Mouse (Mus musculus): ENCODE results near the gene Myo15. TPM values are rescaled to one million over a fixed set of nuclear protein-coding genes. Genes with fewer than 3 reads are reported as not detected.

Myo15 gene
- total and polyA plus RNA-seq, 3 experiments, result 0.04 to 0.07 TPM; not detected in 1

- peaks cover 0 to 8% of the 10 kb centered on the region in 2 experiments; a peak in 2 of 4 replicates for H3K36me3 ChIP-seq (ENCODE audit: control insufficient read depth in 1 of 2, insufficient read depth in 2 of 2, low read length in 2 of 2)
- no peaks in the 10 kb centered on the region for H3K4me1 ChIP-seq (ENCODE audit: control insufficient read depth in 1 of 2, insufficient read depth in 2 of 2, low read length in 2 of 2)
- H3K9ac ChIP-seq (ENCODE audit: control insufficient read depth, low read depth, low read length, poor library complexity, severe bottlenecking), result no peak overlapping the region
- no peaks in the 10 kb centered on the region for H3K79me2 ChIP-seq (ENCODE audit: control insufficient read depth, insufficient read depth, low read length, poor library complexity)
- DNase-seq (ENCODE audit: low read depth, low spot score), result no peak
- no peaks in the 10 kb centered on the region for H3K27me3 ChIP-seq (ENCODE audit: control insufficient read depth in 1 of 2, insufficient read depth in 2 of 2, low read length in 2 of 2)
- H3K4me3 ChIP-seq (ENCODE audit: control insufficient read depth in 1 of 2, insufficient read depth in 1 of 2, low read depth in 2 of 2, low read length in 2 of 2), result no peak overlapping the region
- TF ChIP-seq CHD2 (IDR thresholded peaks at IDR 0.05; ENCODE audit: low read length), result no peak
- TF ChIP-seq KAT2A (conservative IDR thresholded peaks at IDR 0.05; ENCODE audit: low read depth, low read length), result no peak
- TF ChIP-seq JUND (IDR thresholded peaks at IDR 0.05; ENCODE audit: low read depth, low read length), result no peak
- TF ChIP-seq GABPA (IDR thresholded peaks at IDR 0.05; ENCODE audit: low read depth, low read length), result no peak
- TF ChIP-seq TCF12 (IDR thresholded peaks at IDR 0.05; ENCODE audit: low read depth, low read length), result no peak
- no peak for TF ChIP-seq GATA1 (IDR thresholded peaks at IDR 0.05; ENCODE audit: low read depth, low read length)
- no peak for TF ChIP-seq RCOR1 (IDR thresholded peaks at IDR 0.05; ENCODE audit: low read depth, low read length)
- no peak for TF ChIP-seq RAD21 (IDR thresholded peaks at IDR 0.05; ENCODE audit: low read depth, low read length)
- TF ChIP-seq ELF1 (IDR thresholded peaks at IDR 0.05; ENCODE audit: low read depth, low read length), result no peak
- no peak for TF ChIP-seq BHLHE40 (IDR thresholded peaks at IDR 0.05; ENCODE audit: borderline replicate concordance, low read depth, low read length)
- no peak for TF ChIP-seq USF1 (IDR thresholded peaks at IDR 0.05; ENCODE audit: low read depth, low read length)
- TF ChIP-seq TAL1 (IDR thresholded peaks at IDR 0.05; ENCODE audit: low read length), result no peak
- TF ChIP-seq E2F4 (IDR thresholded peaks at IDR 0.05; ENCODE audit: borderline replicate concordance, low read depth, low read length), result no peak
- no peak for TF ChIP-seq UBTF (IDR thresholded peaks at IDR 0.05; ENCODE audit: borderline replicate concordance, insufficient read depth, low read depth, low read length)
- no peak for TF ChIP-seq HCFC1 (IDR thresholded peaks at IDR 0.05; ENCODE audit: low read depth, low read length)
- no peak overlapping the region for H3K27ac ChIP-seq (ENCODE audit: control insufficient read depth, low read depth, low read length)
- no peaks in the 10 kb centered on the region for H3K9me3 ChIP-seq (replicated peaks; ENCODE audit: insufficient read depth, low read length)
Measured at GRCm38 (mm10) chr11:60444007-60444406, 25.1 kb upstream of the Myo15 start.

GRCm38 (mm10) chr11:60454080-60454744, 14.9 kb upstream of the Myo15 start, which contains the start of gene Drg2:
Drg2 (plus strand) TSS chr11:60454591.
- no peaks in the 10 kb centered on the region for H3K27me3 ChIP-seq (ENCODE audit: control insufficient read depth in 1 of 2, insufficient read depth in 2 of 2, low read length in 2 of 2)
- H3K79me2 ChIP-seq (ENCODE audit: control insufficient read depth, insufficient read depth, low read length, poor library complexity), result peaks cover 16% of the 10 kb centered on the region
- peak within 1 kb of the TSS; percentile 71 to 90 for H3K4me3 ChIP-seq (ENCODE audit: control insufficient read depth in 1 of 2, insufficient read depth in 1 of 2, low read depth in 2 of 2, low read length in 2 of 2)
- no peaks in the 10 kb centered on the region for H3K9me3 ChIP-seq (replicated peaks; ENCODE audit: insufficient read depth, low read length)
- H3K27ac ChIP-seq (ENCODE audit: control insufficient read depth, low read depth, low read length), result peak within 1 kb of the TSS; percentile 73
- H3K36me3 ChIP-seq (ENCODE audit: control insufficient read depth in 1 of 2, insufficient read depth in 2 of 2, low read length in 2 of 2), result peaks cover 3 to 10% of the 10 kb centered on the region in 2 experiments; a peak in 2 of 4 replicates
- peak; percentile 99 for DNase-seq (ENCODE audit: low read depth, low spot score)
- H3K4me1 ChIP-seq (ENCODE audit: control insufficient read depth in 1 of 2, insufficient read depth in 2 of 2, low read length in 2 of 2), result peaks cover 0 to 12% of the 10 kb centered on the region in 2 experiments; a peak in 3 of 4 replicates
- peak within 1 kb of the TSS; percentile 87 for H3K9ac ChIP-seq (ENCODE audit: control insufficient read depth, low read depth, low read length, poor library complexity, severe bottlenecking)
- TF ChIP-seq POLR2A (IDR thresholded peaks at IDR 0.05; ENCODE audit: control insufficient read depth in 1 of 2, insufficient read depth in 1 of 2, low read depth in 1 of 2, low read length in 2 of 2, poor library complexity in 1 of 2) (peak; percentile 77 to 99), POLR2AphosphoS5 (IDR thresholded peaks at IDR 0.05; ENCODE audit: borderline replicate concordance, low read depth, low read length) (no peak), POLR2AphosphoS2 (IDR thresholded peaks at IDR 0.05; ENCODE audit: low read length) (peak; percentile 98), ZC3H11A (IDR thresholded peaks at IDR 0.05; ENCODE audit: low read depth, low read length) (no peak), TAL1 (IDR thresholded peaks at IDR 0.05; ENCODE audit: low read length) (no peak), USF1 (IDR thresholded peaks at IDR 0.05; ENCODE audit: low read depth, low read length) (peak; percentile 78), CHD1 (IDR thresholded peaks at IDR 0.05; ENCODE audit: low read depth, low read length) (0 out of 2 replicates have a peak, but pooled peaks have one; percentile 17), KAT2A (conservative IDR thresholded peaks at IDR 0.05; ENCODE audit: low read depth, low read length) (peak; percentile 74), EP300 (IDR thresholded peaks at IDR 0.05; ENCODE audit: low read depth in 1 of 2, low read length in 2 of 2) (no peak; a peak in 1 of 4 replicates), BHLHE40 (IDR thresholded peaks at IDR 0.05; ENCODE audit: borderline replicate concordance, low read depth, low read length) (no peak; the same call in 1 of the 2 replicates), SMC3 (IDR thresholded peaks at IDR 0.05; ENCODE audit: low read depth, low read length) (no peak; the same call in 1 of the 2 replicates), GABPA (IDR thresholded peaks at IDR 0.05; ENCODE audit: low read depth, low read length) (no peak), ZMIZ1 (IDR thresholded peaks at IDR 0.05; ENCODE audit: low read depth, low read length) (peak; percentile 97), MAFK (IDR thresholded peaks at IDR 0.05; ENCODE audit: borderline replicate concordance, low read depth, low read length) (no peak), CHD2 (IDR thresholded peaks at IDR 0.05; ENCODE audit: low read length) (no peak; the same call in 1 of the 2 replicates), ETS1 (IDR thresholded peaks at IDR 0.05; ENCODE audit: low read depth, low read length) (peak; percentile 73), MYB (IDR thresholded peaks at IDR 0.05; ENCODE audit: low read depth, low read length) (no peak), NELFE (IDR thresholded peaks at IDR 0.05; ENCODE audit: low read depth, low read length) (peak; percentile 99), NRF1 (IDR thresholded peaks at IDR 0.05; ENCODE audit: insufficient read depth, low read depth, low read length, poor library complexity, severe bottlenecking) (no peak), MEF2A (IDR thresholded peaks at IDR 0.05; ENCODE audit: extremely low read depth, insufficient replicate concordance, low read depth, low read length, poor library complexity, severe bottlenecking) (no peak)
